Mouse (Mus musculus): ENCODE results near the gene Hid1.

- no peak for TF ChIP-seq CTCF (IDR thresholded peaks at IDR 0.05; ENCODE audit: borderline replicate concordance, insufficient read depth, low read length)
- no peak for TF ChIP-seq POLR2A (IDR thresholded peaks at IDR 0.05; ENCODE audit: low read depth, low read length)
These were observed 50.4 kb downstream of the Hid1 start for GRCm38 (mm10) chr11:115317204-115317603.
